Mouse (Mus musculus) testis, adult 2 months (tissue): ENCODE data around the gene 1700029I15Rik. TPM values are rescaled to one million over a fixed set of nuclear protein-coding genes. Genes with fewer than 3 reads are reported as not detected.

Experiments
- H3K27ac ChIP-seq: fragments of 200-500 bp; 2 replicates; pipeline ENCODE4 v1.5.1; 2012; ENCODE audit warnings: low read depth, low read length; ENCODE audit not compliant: control insufficient read depth, insufficient read depth
- H3K27me3 ChIP-seq: fragments of 200-500 bp; 2 replicates; pipeline ENCODE4 v1.6.1; 2012; ENCODE audit warnings: mild to moderate bottlenecking, low read length, moderate library complexity; ENCODE audit not compliant: control insufficient read depth, insufficient read depth
- H3K36me3 ChIP-seq: fragments of 200-500 bp; 2 replicates; pipeline ENCODE4 v1.6.1; 2012; ENCODE audit warnings: mild to moderate bottlenecking, low read length; ENCODE audit not compliant: control insufficient read depth, insufficient read depth
- H3K4me1 ChIP-seq: fragments of 200-500 bp; 2 replicates; pipeline ENCODE4 v1.6.1; 2012; ENCODE audit warnings: low read length; ENCODE audit not compliant: control insufficient read depth, insufficient read depth
- H3K4me3 ChIP-seq: fragments of 200-500 bp; 2 replicates; pipeline ENCODE4 v1.5.1; 2012; ENCODE audit warnings: low read depth, mild to moderate bottlenecking, low read length, moderate library complexity, mixed read lengths; ENCODE audit not compliant: control insufficient read depth
- CTCF ChIP-seq: fragments of 200-500 bp; IDR thresholded peaks from 2 replicates; pipeline ENCODE4 v1.5.1; 2012; ENCODE audit warnings: low read depth, mild to moderate bottlenecking, inconsistent platforms, low read length, moderate library complexity; ENCODE audit not compliant: control insufficient read depth, insufficient read depth, insufficient replicate concordance
- POLR2A ChIP-seq: fragments of 200-500 bp; IDR thresholded peaks from 2 replicates; pipeline ENCODE4 v1.6.1; 2012; ENCODE audit warnings: low read depth, mild to moderate bottlenecking, inconsistent platforms, low read length, moderate library complexity; ENCODE audit not compliant: control insufficient read depth
- polyA plus RNA-seq: library from polyadenylated mRNA; depleted of rRNA; stranded (reverse); fragments of >200 nt; gene quantifications from 2 replicates; pipeline ENCODE4 v1.2.3, GENCODE M21; 2012; rRNA removed

The 1700029I15Rik gene
- polyA plus RNA-seq, 1 experiment, result 772 TPM

- no peaks in the 10 kb centered on the region; the same call in 1 of the 2 replicates for H3K36me3 ChIP-seq
- no peaks in the 10 kb centered on the region for H3K27me3 ChIP-seq
- peaks cover 16% of the 10 kb centered on the region for H3K4me1 ChIP-seq
- TF ChIP-seq CTCF, result no peak
- no peak for TF ChIP-seq POLR2A
- peak overlapping the region; percentile 27; the same call in 1 of the 2 replicates for H3K27ac ChIP-seq
- H3K4me3 ChIP-seq, result no peak overlapping the region
These were observed 48.6 kb downstream of the 1700029I15Rik start for GRCm38 (mm10) chr2:92430723-92431541.

DNA sequence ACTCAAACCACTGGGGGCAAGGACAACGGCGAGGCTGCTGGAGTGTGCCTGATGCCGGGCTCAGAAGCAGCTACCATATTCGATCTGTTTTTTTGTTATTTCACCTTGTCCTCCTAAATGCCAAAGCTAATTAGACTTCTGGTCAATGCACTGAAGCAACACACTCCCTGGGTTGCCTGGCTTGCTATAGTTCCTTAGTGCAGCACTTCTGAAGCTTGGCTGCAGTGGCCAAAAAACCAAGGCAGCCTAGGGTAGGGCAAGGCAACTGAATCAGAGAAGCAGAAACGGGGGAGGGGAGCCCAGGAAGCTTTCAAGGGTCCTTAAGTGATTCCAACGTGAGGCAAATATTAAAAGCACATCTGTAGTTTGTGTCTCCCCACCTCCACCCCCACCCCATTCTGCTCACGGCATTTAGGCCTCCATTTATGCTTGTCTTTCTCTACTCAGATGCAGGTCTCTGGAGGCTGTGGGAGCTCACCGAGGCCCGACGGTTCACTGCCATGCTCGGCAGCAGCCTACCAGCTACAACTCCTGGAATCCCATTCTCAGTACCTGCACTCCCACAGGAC lies 49.4 kb downstream of the 1700029I15Rik start:
- peak overlapping the region; percentile 15 for H3K4me3 ChIP-seq
- H3K4me1 ChIP-seq, result peaks cover 15% of the 10 kb centered on the region
- peak overlapping the region; percentile 49 for H3K27ac ChIP-seq
- H3K36me3 ChIP-seq, result no peaks in the 10 kb centered on the region
- no peaks in the 10 kb centered on the region for H3K27me3 ChIP-seq
- TF ChIP-seq CTCF, result no peak
- no peak for TF ChIP-seq POLR2A

DNA sequence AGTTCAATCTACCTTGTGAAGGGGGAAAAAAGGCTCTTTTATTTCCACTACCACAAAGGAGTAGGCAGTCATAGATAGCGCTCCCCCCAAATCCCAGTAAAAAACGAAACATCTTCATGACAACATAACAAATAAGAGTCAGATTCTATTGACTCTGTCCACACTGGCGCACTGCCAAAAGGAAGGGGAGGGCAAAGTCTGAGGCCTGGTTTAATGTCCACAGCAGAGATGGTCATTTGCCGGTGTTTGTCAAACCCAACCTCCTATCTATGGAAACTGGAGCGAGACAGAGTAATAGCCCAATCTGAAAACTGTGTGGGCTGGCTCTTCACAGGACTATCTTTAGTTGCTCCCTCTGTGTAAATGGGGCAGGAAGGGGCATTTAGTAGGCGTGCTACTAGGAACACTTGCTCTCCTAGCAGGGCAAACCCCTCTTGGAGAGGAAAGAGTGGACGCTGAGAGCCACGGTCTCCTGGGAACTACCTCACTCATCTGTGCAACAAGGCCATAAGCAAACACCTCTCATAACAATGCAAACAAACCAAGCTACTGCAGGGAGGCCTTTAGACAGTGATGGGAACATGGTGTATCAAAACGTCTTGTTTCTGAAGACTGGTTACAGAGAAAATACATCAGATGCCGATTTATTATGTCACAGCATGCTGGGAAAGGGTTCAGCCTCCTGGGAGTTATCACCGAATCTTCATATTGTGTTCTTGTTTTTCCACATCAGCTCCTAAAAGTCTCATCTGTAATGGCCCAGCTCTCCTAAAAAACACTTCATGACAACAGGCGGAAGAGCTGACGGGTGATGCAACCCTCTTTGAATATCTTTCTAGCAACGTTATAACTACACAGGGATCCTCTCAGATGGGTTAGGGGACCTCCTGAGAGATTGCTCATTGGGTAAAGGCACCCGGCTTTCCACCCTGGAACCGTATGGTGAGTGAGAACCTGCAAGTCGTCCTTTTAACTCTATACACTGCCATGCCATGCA lies 50.3 kb downstream of the 1700029I15Rik start:
- Histone ChIP-seq H3K27ac (peak overlapping the region; percentile 87; the same call in 1 of the 2 replicates), H3K4me1 (peaks cover 15% of the 10 kb centered on the region), H3K36me3 (no peaks in the 10 kb centered on the region), H3K4me3 (peak overlapping the region; percentile 97), H3K27me3 (no peaks in the 10 kb centered on the region)
- TF ChIP-seq POLR2A, result no peak
- no peak for TF ChIP-seq CTCF

GRCm38 (mm10) chr2:92433578-92434374 lies 51.4 kb downstream of the 1700029I15Rik start, which contains the start of gene Cry2:
Gene Cry2, minus strand, starts transcription at chr2:92434043.
- Histone ChIP-seq H3K4me3 (peak within 1 kb of the TSS; percentile 97), H3K27ac (peak within 1 kb of the TSS; percentile 87), H3K36me3 (no peaks in the 10 kb centered on the region), H3K4me1 (peaks cover 17% of the 10 kb centered on the region), H3K27me3 (no peaks in the 10 kb centered on the region)
- TF ChIP-seq CTCF, result no peak
- peak; percentile 95 for TF ChIP-seq POLR2A

DNA sequence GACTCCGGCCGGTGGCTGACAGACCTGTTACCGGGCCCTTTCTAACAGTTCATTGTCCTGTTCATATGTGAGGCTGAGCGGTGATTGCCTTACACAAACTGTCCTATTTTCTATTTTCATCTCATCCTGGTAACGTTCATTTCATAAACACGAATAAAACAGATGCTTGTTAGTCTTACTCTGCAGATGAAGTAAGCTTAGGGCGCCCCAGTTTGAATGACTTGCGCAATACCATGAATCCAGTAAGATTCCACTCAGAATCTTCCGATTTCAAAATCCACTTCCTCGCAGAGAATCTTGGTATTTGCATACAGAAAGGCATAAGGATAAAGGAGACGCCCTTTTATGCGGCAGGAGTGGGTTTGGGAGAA lies 52.0 kb downstream of the 1700029I15Rik start:
- no peaks in the 10 kb centered on the region for H3K27me3 ChIP-seq
- peak overlapping the region; percentile 86 for H3K4me3 ChIP-seq
- peak overlapping the region; percentile 58; the same call in 1 of the 2 replicates for H3K27ac ChIP-seq
- no peak for TF ChIP-seq POLR2A
- no peak for TF ChIP-seq CTCF
- H3K36me3 ChIP-seq, result no peaks in the 10 kb centered on the region
- H3K4me1 ChIP-seq, result peaks cover 17% of the 10 kb centered on the region

DNA sequence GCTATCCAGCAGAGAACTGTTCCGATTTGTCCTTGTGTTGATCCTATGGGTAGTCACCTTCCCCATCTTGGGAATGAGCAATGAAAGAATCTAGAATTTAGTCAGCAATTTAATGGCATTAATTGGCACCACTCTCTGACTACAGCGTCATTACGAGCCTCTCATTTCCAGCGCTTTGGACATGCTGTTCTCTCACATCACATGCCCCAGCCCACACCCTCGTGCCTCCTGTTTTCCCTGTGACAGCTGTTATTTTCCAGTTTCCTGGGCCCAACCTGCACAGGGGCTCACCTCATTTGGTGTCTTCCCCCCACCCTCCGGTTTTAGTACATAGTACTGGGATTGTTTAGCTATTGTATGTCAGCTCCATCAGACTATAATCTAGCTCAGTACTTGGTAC lies 52.7 kb downstream of the 1700029I15Rik start:
- Histone ChIP-seq H3K27me3 (no peaks in the 10 kb centered on the region), H3K4me1 (peaks cover 17% of the 10 kb centered on the region), H3K4me3 (no peak overlapping the region), H3K27ac (0 out of 2 replicates have a peak overlapping the region, but pooled peaks have one; percentile 26), H3K36me3 (no peaks in the 10 kb centered on the region)
- TF ChIP-seq CTCF, result no peak
- TF ChIP-seq POLR2A, result no peak

Other genes starting within 250 kb of the 1700029I15Rik start
- 89.9 and 91.5 TPM in 2 replicates for gene Pex16, start 7.9 kb upstream of the 1700029I15Rik start, polyA plus RNA-seq
- gene Large2, start 7.7 kb upstream of the 1700029I15Rik start, polyA plus RNA-seq, result 11.2 and 11.8 TPM in 2 replicates
- 23.2 and 28.4 TPM in 2 replicates for gene Mapk8ip1, start 18.7 kb downstream of the 1700029I15Rik start, polyA plus RNA-seq
- 20.4 and 22.0 TPM in 2 replicates for gene Cry2, start 51.5 kb downstream of the 1700029I15Rik start, polyA plus RNA-seq
- 6.9 and 7.8 TPM in 2 replicates for gene Slc35c1, start 78.0 kb downstream of the 1700029I15Rik start, polyA plus RNA-seq
- gene Chst1, start 217.2 kb downstream of the 1700029I15Rik start, polyA plus RNA-seq, result 48.9 and 49.5 TPM in 2 replicates